ENCODE assay signal across 28 mouse cellular contexts in the genomic region with DNA sequence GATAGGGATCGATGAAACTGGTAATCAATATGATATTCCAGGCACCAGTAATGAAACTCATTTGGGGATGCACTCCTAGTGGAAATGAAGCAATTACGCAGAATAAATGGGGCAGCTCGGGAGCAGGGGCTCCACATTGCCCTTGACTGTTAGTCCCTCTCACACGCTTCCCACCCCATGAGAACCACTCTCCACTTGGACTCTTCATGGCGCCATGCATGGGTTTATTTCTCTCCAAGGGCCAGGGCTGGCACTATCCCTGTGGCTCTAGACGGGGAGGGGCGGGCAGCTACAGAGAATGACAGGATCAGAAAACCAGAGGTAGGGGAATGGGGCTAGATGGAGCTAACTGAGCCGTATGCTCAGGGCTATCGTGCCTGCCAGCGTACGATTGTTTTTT. TPM values are rescaled to one million over a fixed set of nuclear protein-coding genes. Genes with fewer than 3 reads are reported as not detected.
DNase-seq lines count a peak whose midpoint lies in the region; ATAC-seq lines count a peak whose summit lies in the region.
"Had no signal": no experiment of that assay in that cellular context is flagged by ENCODE, and none has a peak within 500 bp of the region (broad histone marks: within the 10 kb centered on the region; RNA-seq: fewer than 3 reads in every experiment).

No protein-coding gene starts in this region.

- no peak overlapping the region for H3K27ac ChIP-seq in forebrain, embryonic 11.5 days (ENCODE audit: low read depth, low read length)
- no peak overlapping the region for H3K27ac ChIP-seq in forebrain, embryonic 13.5 days
- H3K27ac ChIP-seq in midbrain, embryonic 13.5 days, result peak overlapping the region; percentile 61; the same call in 1 of the 2 replicates
- no peak overlapping the region for H3K27ac ChIP-seq in midbrain, embryonic 16.5 days (ENCODE audit: low read length)
- H3K27ac ChIP-seq in hindbrain, embryonic 15.5 days (replicated peaks), result peak overlapping the region; percentile 65
- peak overlapping the region; percentile 68 for H3K27ac ChIP-seq in neural tube, embryonic 15.5 days (replicated peaks)
- H3K27ac ChIP-seq: heart, adult 2 months; heart, embryonic 13.5 days; intestine, embryonic 15.5 days; liver, embryonic 12.5 days had no signal

- no peaks in the 10 kb centered on the region for H3K27me3 ChIP-seq in forebrain, embryonic 11.5 days (ENCODE audit: control insufficient read depth, insufficient read depth, low read length)
- H3K27me3 ChIP-seq in forebrain, embryonic 13.5 days, result no peaks in the 10 kb centered on the region
- no peaks in the 10 kb centered on the region for H3K27me3 ChIP-seq in midbrain, embryonic 13.5 days
- no peaks in the 10 kb centered on the region for H3K27me3 ChIP-seq in midbrain, embryonic 16.5 days (ENCODE audit: control insufficient read depth, insufficient read depth, low read depth, low read length)
- no peaks in the 10 kb centered on the region for H3K27me3 ChIP-seq in hindbrain, embryonic 15.5 days
- no peaks in the 10 kb centered on the region for H3K27me3 ChIP-seq in neural tube, embryonic 15.5 days (replicated peaks)
- H3K27me3 ChIP-seq: CH12.LX; heart, embryonic 13.5 days; intestine, embryonic 15.5 days; liver, embryonic 12.5 days; megakaryocyte, embryonic 14.5 days had no signal

- no peak for ATAC-seq in forebrain, embryonic 11.5 days (replicated peaks; ENCODE audit: low FRiP score)
- no peak for ATAC-seq in forebrain, embryonic 13.5 days
- ATAC-seq in midbrain, embryonic 13.5 days, result peak; percentile 77
- no peak for ATAC-seq in midbrain, embryonic 16.5 days
- no peak for ATAC-seq in hindbrain, embryonic 15.5 days (ENCODE audit: low FRiP score, low read depth)
- no peak for ATAC-seq in neural tube, embryonic 15.5 days (ENCODE audit: low FRiP score)
- no peak for ATAC-seq in megakaryocyte, adult 5-6 weeks (ENCODE audit: poor library complexity, severe bottlenecking)
- ATAC-seq: forebrain, postnatal 0 days; intestine, embryonic 15.5 days; liver, embryonic 12.5 days; liver, postnatal 0 days had no signal

- no peaks in the 10 kb centered on the region for H3K36me3 ChIP-seq in forebrain, embryonic 11.5 days (ENCODE audit: control insufficient read depth, insufficient read depth, low read length)
- H3K36me3 ChIP-seq in forebrain, embryonic 13.5 days (ENCODE audit: poor library complexity, severe bottlenecking), result no peaks in the 10 kb centered on the region
- H3K36me3 ChIP-seq in midbrain, embryonic 13.5 days, result no peaks in the 10 kb centered on the region
- H3K36me3 ChIP-seq in midbrain, embryonic 16.5 days (ENCODE audit: control insufficient read depth, insufficient read depth, low read length), result no peaks in the 10 kb centered on the region
- no peaks in the 10 kb centered on the region for H3K36me3 ChIP-seq in hindbrain, embryonic 15.5 days
- H3K36me3 ChIP-seq in neural tube, embryonic 15.5 days, result no peaks in the 10 kb centered on the region
- H3K36me3 ChIP-seq: heart, embryonic 13.5 days; intestine, embryonic 15.5 days; liver, embryonic 12.5 days had no signal

- DNase-seq in forebrain, embryonic 11.5 days (ENCODE audit: low spot score), result peak; percentile 25
- no peak for DNase-seq in heart, adult 9 months (ENCODE audit: low spot score in 2 of 2)
- DNase-seq: adrenal gland, adult 8-10 months; cerebellum, adult 8-10 months; cerebellum, postnatal 25 days; forebrain, postnatal 0 days; heart, adult 2 months; heart, postnatal 10 days; kidney, adult 2 months; kidney, postnatal 36 days; left cerebral cortex, postnatal 4 days; liver, postnatal 0 days; lung, postnatal 36 days; right cerebral cortex, adult 18-20 months; spleen, adult 18-20 months; thymus, adult 18-20 months; thymus, postnatal 36 days had no signal

- no peak overlapping the region for H3K9ac ChIP-seq in forebrain, embryonic 11.5 days (ENCODE audit: low read length)
- H3K9ac ChIP-seq in forebrain, embryonic 13.5 days, result no peak overlapping the region
- no peak overlapping the region for H3K9ac ChIP-seq in midbrain, embryonic 13.5 days (replicated peaks)
- H3K9ac ChIP-seq in midbrain, embryonic 16.5 days (ENCODE audit: low read depth, low read length), result no peak overlapping the region
- no peak overlapping the region for H3K9ac ChIP-seq in hindbrain, embryonic 15.5 days
- H3K9ac ChIP-seq in neural tube, embryonic 15.5 days (replicated peaks), result no peak overlapping the region
- H3K9ac ChIP-seq: heart, embryonic 13.5 days; intestine, embryonic 15.5 days; liver, embryonic 12.5 days; liver, postnatal 0 days had no signal

- H3K9me3 ChIP-seq in forebrain, embryonic 11.5 days (ENCODE audit: control insufficient read depth, low read length), result no peaks in the 10 kb centered on the region
- H3K9me3 ChIP-seq in forebrain, embryonic 13.5 days (replicated peaks), result peaks cover 3% of the 10 kb centered on the region; the same call in 1 of the 2 replicates
- no peaks in the 10 kb centered on the region for H3K9me3 ChIP-seq in midbrain, embryonic 13.5 days
- no peaks in the 10 kb centered on the region; the same call in 1 of the 2 replicates for H3K9me3 ChIP-seq in midbrain, embryonic 16.5 days (replicated peaks; ENCODE audit: control insufficient read depth, low read length, poor library complexity, severe bottlenecking)
- no peaks in the 10 kb centered on the region for H3K9me3 ChIP-seq in hindbrain, embryonic 15.5 days
- H3K9me3 ChIP-seq in neural tube, embryonic 15.5 days (replicated peaks), result no peaks in the 10 kb centered on the region
- H3K9me3 ChIP-seq: heart, embryonic 13.5 days; intestine, embryonic 15.5 days; megakaryocyte, embryonic 14.5 days had no signal

- H3K4me1 ChIP-seq in forebrain, embryonic 11.5 days (replicated peaks; ENCODE audit: control insufficient read depth, insufficient read depth, low read length), result 0 out of 2 replicates have a peak, but pooled peaks cover 2% of the 10 kb centered on the region
- peaks cover 24% of the 10 kb centered on the region for H3K4me1 ChIP-seq in forebrain, embryonic 13.5 days
- peaks cover 42% of the 10 kb centered on the region for H3K4me1 ChIP-seq in midbrain, embryonic 13.5 days (replicated peaks)
- H3K4me1 ChIP-seq in midbrain, embryonic 16.5 days (ENCODE audit: control insufficient read depth, insufficient read depth, low read length), result peaks cover 21% of the 10 kb centered on the region
- peaks cover 51% of the 10 kb centered on the region for H3K4me1 ChIP-seq in hindbrain, embryonic 15.5 days (replicated peaks)
- peaks cover 57% of the 10 kb centered on the region for H3K4me1 ChIP-seq in neural tube, embryonic 15.5 days

- no peak overlapping the region for H3K4me2 ChIP-seq in forebrain, embryonic 11.5 days (ENCODE audit: low read depth, low read length, severe bottlenecking)
- no peak overlapping the region for H3K4me2 ChIP-seq in forebrain, embryonic 13.5 days
- H3K4me2 ChIP-seq in midbrain, embryonic 13.5 days (replicated peaks), result no peak overlapping the region
- H3K4me2 ChIP-seq in midbrain, embryonic 16.5 days (ENCODE audit: low read length), result no peak overlapping the region
- no peak overlapping the region for H3K4me2 ChIP-seq in hindbrain, embryonic 15.5 days
- no peak overlapping the region; the same call in 1 of the 2 replicates for H3K4me2 ChIP-seq in neural tube, embryonic 15.5 days
- H3K4me2 ChIP-seq: heart, embryonic 13.5 days; intestine, embryonic 15.5 days; liver, embryonic 12.5 days had no signal

- no peak overlapping the region for H3K4me3 ChIP-seq in forebrain, embryonic 11.5 days (ENCODE audit: low read depth, low read length)
- no peak overlapping the region for H3K4me3 ChIP-seq in forebrain, embryonic 13.5 days
- no peak overlapping the region for H3K4me3 ChIP-seq in midbrain, embryonic 13.5 days (replicated peaks)
- no peak overlapping the region for H3K4me3 ChIP-seq in midbrain, embryonic 16.5 days (ENCODE audit: low read depth, low read length)
- no peak overlapping the region for H3K4me3 ChIP-seq in hindbrain, embryonic 15.5 days
- no peak overlapping the region for H3K4me3 ChIP-seq in neural tube, embryonic 15.5 days (replicated peaks)
- H3K4me3 ChIP-seq: heart, adult 2 months; heart, embryonic 13.5 days; intestine, embryonic 15.5 days; liver, embryonic 12.5 days; megakaryocyte, embryonic 14.5 days had no signal

- 73% methylated on average over 11 of the region's 11 CpGs for WGBS in forebrain, embryonic 11.5 days
- WGBS in forebrain, embryonic 13.5 days, result 76% methylated on average over 11 of the region's 11 CpGs
- 65% methylated on average over 11 of the region's 11 CpGs for WGBS in midbrain, embryonic 13.5 days
- WGBS in midbrain, embryonic 16.5 days, result 58% methylated on average over 11 of the region's 11 CpGs
- WGBS in hindbrain, embryonic 15.5 days, result 49% methylated on average over 11 of the region's 11 CpGs
- 40% methylated on average over 11 of the region's 11 CpGs for WGBS in neural tube, embryonic 15.5 days

RNA-seq across cellular contexts. Expression of a gene that starts 29.6 kb away (rescaled TPM):
- 133 and 144 TPM in 2 replicates for polyA plus RNA-seq in forebrain, embryonic 11.5 days (2014; fragmentation: Nextera tagmentation; extraction: Ambion mirVana)
- polyA plus RNA-seq in forebrain, embryonic 13.5 days (2015; fragmentation: Nextera tagmentation; extraction: Ambion mirVana), result 34.9 and 38.2 TPM in 2 replicates
- 30.0 and 36.1 TPM in 2 replicates for polyA plus RNA-seq in midbrain, embryonic 13.5 days (2015; fragmentation: Nextera tagmentation; extraction: Ambion mirVana)
- polyA plus RNA-seq in midbrain, embryonic 16.5 days (2015; fragmentation: Nextera tagmentation; extraction: Ambion mirVana), result 19.5 and 22.6 TPM in 2 replicates
- polyA plus RNA-seq in hindbrain, embryonic 15.5 days (2015; fragmentation: Nextera tagmentation; extraction: Ambion mirVana), result 67.0 and 71.5 TPM in 2 replicates
- polyA plus RNA-seq in neural tube, embryonic 15.5 days (2015; fragmentation: Nextera tagmentation; extraction: Ambion mirVana), result 47.6 and 54.5 TPM in 2 replicates
- 34.1 and 34.5 TPM in 2 replicates for total RNA-seq in megakaryocyte, adult 5-6 weeks (2015)
- total RNA-seq in megakaryocyte, adult 5-6 weeks (2017), result 17.0 and 18.8 TPM in 2 replicates

Comparison
In these comparisons a context has a peak if more than half of its experiments do, and no peak if none do; other contexts are left out.
1. H3K27ac ChIP-seq: peak in midbrain, embryonic 13.5 days (single experiment), hindbrain, embryonic 15.5 days (single experiment) and neural tube, embryonic 15.5 days (single experiment); none in forebrain, embryonic 11.5 days (single experiment), forebrain, embryonic 13.5 days (single experiment) and midbrain, embryonic 16.5 days (single experiment).